Mouse (Mus musculus): ENCODE data around the gene Cd93. TPM values are rescaled to one million over a fixed set of nuclear protein-coding genes. Genes with fewer than 3 reads are reported as not detected.

Cd93 gene
- polyA plus RNA-seq, 1 experiment from 2014 or later = 12.8 TPM

GRCm38 (mm10) chr2:148450616-148451015 is 7.3 kb upstream of the Cd93 start:
- Histone ChIP-seq H3K27me3 (ENCODE audit: control insufficient read depth, insufficient read depth, low read length) (no peaks in the 10 kb centered on the region), H3K4me1 (ENCODE audit: control insufficient read depth, insufficient read depth, low read length) (no peaks in the 10 kb centered on the region), H3K4me3 (ENCODE audit: low read depth, low read length) (no peak overlapping the region), H3K4me2 (replicated peaks; ENCODE audit: low read depth, low read length) (no peak overlapping the region), H3K36me3 (ENCODE audit: control insufficient read depth, insufficient read depth, low read length) (no peaks in the 10 kb centered on the region), H3K9me3 (ENCODE audit: control insufficient read depth, low read depth, low read length) (no peaks in the 10 kb centered on the region), H3K9ac (replicated peaks; ENCODE audit: low read depth, low read length) (no peak overlapping the region), H3K27ac (ENCODE audit: low read length) (no peak overlapping the region)
- ATAC-seq (ENCODE audit: insufficient number of reproducible peaks, insufficient read depth, low FRiP score, low read depth) = no peak
- 56% methylated on average over 5 of the region's 5 CpGs for WGBS

DNA sequence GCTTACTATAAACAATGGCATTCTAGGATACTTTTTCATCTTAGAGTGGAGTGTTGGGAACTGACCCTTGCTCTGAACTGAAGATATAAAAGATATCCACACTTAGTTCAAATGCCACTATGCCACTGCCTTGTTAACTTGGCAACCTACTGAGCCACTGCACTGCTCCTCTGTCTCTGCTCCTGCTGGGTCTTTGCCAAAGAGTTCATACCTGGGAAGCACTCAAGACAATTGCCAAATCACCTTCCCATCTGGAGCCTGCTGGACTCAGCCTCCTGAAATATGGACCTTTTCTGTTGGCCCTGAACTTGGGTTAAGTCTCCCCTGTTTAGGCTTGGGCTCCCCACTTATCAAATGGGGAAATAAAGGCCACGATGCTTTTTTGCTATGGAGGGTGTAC is 6.3 kb upstream of the Cd93 start:
- Histone ChIP-seq H3K27me3 (ENCODE audit: control insufficient read depth, insufficient read depth, low read length) (no peaks in the 10 kb centered on the region), H3K4me1 (ENCODE audit: control insufficient read depth, insufficient read depth, low read length) (no peaks in the 10 kb centered on the region), H3K4me3 (ENCODE audit: low read depth, low read length) (no peak overlapping the region), H3K4me2 (replicated peaks; ENCODE audit: low read depth, low read length) (no peak overlapping the region), H3K9ac (replicated peaks; ENCODE audit: low read depth, low read length) (no peak overlapping the region), H3K36me3 (ENCODE audit: control insufficient read depth, insufficient read depth, low read length) (no peaks in the 10 kb centered on the region), H3K27ac (ENCODE audit: low read length) (no peak overlapping the region), H3K9me3 (ENCODE audit: control insufficient read depth, low read depth, low read length) (no peaks in the 10 kb centered on the region)
- no peak for ATAC-seq (ENCODE audit: insufficient number of reproducible peaks, insufficient read depth, low FRiP score, low read depth)
- 84% methylated on average over 1 of the region's 1 CpGs for WGBS

- Histone ChIP-seq H3K36me3 (ENCODE audit: control insufficient read depth, insufficient read depth, low read length) (no peaks in the 10 kb centered on the region), H3K9me3 (ENCODE audit: control insufficient read depth, low read depth, low read length) (no peaks in the 10 kb centered on the region), H3K4me2 (replicated peaks; ENCODE audit: low read depth, low read length) (no peak overlapping the region), H3K27ac (ENCODE audit: low read length) (no peak overlapping the region), H3K9ac (replicated peaks; ENCODE audit: low read depth, low read length) (no peak overlapping the region), H3K4me3 (ENCODE audit: low read depth, low read length) (no peak overlapping the region), H3K27me3 (ENCODE audit: control insufficient read depth, insufficient read depth, low read length) (no peaks in the 10 kb centered on the region), H3K4me1 (ENCODE audit: control insufficient read depth, insufficient read depth, low read length) (no peaks in the 10 kb centered on the region)
- WGBS = 61% methylated on average over 3 of the region's 3 CpGs
- no peak for ATAC-seq (ENCODE audit: insufficient number of reproducible peaks, insufficient read depth, low FRiP score, low read depth)
Measured at GRCm38 (mm10) chr2:148446446-148446845, 3.1 kb upstream of the Cd93 start.

DNA sequence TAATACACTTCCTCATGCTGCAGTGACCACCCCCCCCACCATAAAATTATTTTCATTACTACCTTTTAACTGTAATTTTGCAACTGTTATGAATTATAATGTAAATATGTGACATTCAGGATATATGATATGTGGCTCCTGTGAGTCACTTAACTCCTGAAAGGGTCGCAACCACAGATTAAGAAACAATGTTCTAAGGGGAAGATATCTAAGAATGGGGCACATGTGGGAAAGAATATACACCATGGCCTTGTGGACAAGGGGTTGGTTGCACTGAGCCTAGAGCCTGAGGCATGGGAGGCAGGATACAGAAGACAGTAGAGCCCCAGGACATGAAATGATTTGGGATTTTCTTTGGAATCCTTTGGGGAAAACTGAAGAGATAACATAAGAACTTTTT is 2.3 kb upstream of the Cd93 start:
- Histone ChIP-seq H3K4me1 (ENCODE audit: control insufficient read depth, insufficient read depth, low read length) (no peaks in the 10 kb centered on the region), H3K4me2 (replicated peaks; ENCODE audit: low read depth, low read length) (no peak overlapping the region), H3K27me3 (ENCODE audit: control insufficient read depth, insufficient read depth, low read length) (no peaks in the 10 kb centered on the region), H3K36me3 (ENCODE audit: control insufficient read depth, insufficient read depth, low read length) (no peaks in the 10 kb centered on the region), H3K9me3 (ENCODE audit: control insufficient read depth, low read depth, low read length) (no peaks in the 10 kb centered on the region), H3K9ac (replicated peaks; ENCODE audit: low read depth, low read length) (no peak overlapping the region), H3K27ac (ENCODE audit: low read length) (no peak overlapping the region), H3K4me3 (ENCODE audit: low read depth, low read length) (no peak overlapping the region)
- 80% methylated on average over 1 of the region's 1 CpGs for WGBS
- no peak for ATAC-seq (ENCODE audit: insufficient number of reproducible peaks, insufficient read depth, low FRiP score, low read depth)

DNA sequence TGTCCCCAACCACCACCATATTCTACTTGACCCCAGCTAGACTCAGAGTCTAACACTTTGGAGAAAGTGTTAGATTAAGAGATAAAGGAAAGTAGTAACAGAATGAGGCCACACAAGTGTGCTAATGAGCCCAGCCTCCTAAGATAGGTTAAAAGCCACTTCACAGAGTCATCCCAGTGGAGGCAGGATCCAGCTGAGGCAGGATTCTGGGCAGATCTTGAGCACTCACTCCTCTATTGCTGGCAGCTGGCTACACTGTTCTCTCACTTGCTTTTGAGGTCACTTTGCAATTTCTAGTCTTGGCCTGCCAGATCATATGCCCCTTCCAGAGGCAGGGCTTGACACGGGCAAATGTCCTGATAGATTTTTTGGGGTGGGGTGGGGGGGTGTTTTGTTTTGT is 1.1 kb upstream of the Cd93 start:
- Histone ChIP-seq H3K27me3 (ENCODE audit: control insufficient read depth, insufficient read depth, low read length) (no peaks in the 10 kb centered on the region), H3K9me3 (ENCODE audit: control insufficient read depth, low read depth, low read length) (no peaks in the 10 kb centered on the region), H3K9ac (replicated peaks; ENCODE audit: low read depth, low read length) (no peak overlapping the region), H3K4me2 (replicated peaks; ENCODE audit: low read depth, low read length) (no peak overlapping the region), H3K4me1 (ENCODE audit: control insufficient read depth, insufficient read depth, low read length) (no peaks in the 10 kb centered on the region), H3K36me3 (ENCODE audit: control insufficient read depth, insufficient read depth, low read length) (no peaks in the 10 kb centered on the region), H3K4me3 (ENCODE audit: low read depth, low read length) (no peak overlapping the region), H3K27ac (ENCODE audit: low read length) (no peak overlapping the region)
- ATAC-seq (ENCODE audit: insufficient number of reproducible peaks, insufficient read depth, low FRiP score, low read depth) = no peak
- WGBS = 56% methylated on average over 1 of the region's 1 CpGs

GRCm38 (mm10) chr2:148442710-148443109 is 653 bp downstream of the Cd93 start:
- peak overlapping the region; percentile 10; the same call in 1 of the 2 replicates for H3K4me3 ChIP-seq (ENCODE audit: low read depth, low read length)
- no peaks in the 10 kb centered on the region for H3K4me1 ChIP-seq (ENCODE audit: control insufficient read depth, insufficient read depth, low read length)
- no peaks in the 10 kb centered on the region for H3K27me3 ChIP-seq (ENCODE audit: control insufficient read depth, insufficient read depth, low read length)
- 79% methylated on average over 4 of the region's 4 CpGs for WGBS
- no peak for ATAC-seq (ENCODE audit: insufficient number of reproducible peaks, insufficient read depth, low FRiP score, low read depth)
- no peaks in the 10 kb centered on the region for H3K9me3 ChIP-seq (ENCODE audit: control insufficient read depth, low read depth, low read length)
- peak overlapping the region; percentile 35; the same call in 1 of the 2 replicates for H3K27ac ChIP-seq (ENCODE audit: low read length)
- no peaks in the 10 kb centered on the region for H3K36me3 ChIP-seq (ENCODE audit: control insufficient read depth, insufficient read depth, low read length)
- no peak overlapping the region for H3K9ac ChIP-seq (replicated peaks; ENCODE audit: low read depth, low read length)
- no peak overlapping the region for H3K4me2 ChIP-seq (replicated peaks; ENCODE audit: low read depth, low read length)

DNA sequence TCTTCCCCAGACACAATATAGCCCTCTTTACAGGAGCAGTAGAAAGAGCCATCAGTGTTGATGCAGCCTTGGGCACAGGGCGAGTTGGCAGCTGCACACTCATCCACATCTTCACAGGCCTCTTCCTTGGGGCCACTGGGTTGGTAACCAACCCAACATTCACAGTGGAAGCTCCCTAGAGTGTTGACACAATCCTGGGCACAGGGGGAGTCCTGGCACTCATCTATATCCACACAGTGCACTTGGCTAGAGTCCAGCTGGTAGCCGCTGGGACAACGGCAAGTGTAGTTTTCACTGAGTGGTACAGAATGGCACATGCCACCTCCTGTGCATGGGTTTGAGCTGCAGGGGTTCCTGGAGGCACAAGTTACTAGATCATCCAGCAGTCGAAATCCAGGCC is 1.2 kb downstream of the Cd93 start:
- Histone ChIP-seq H3K4me1 (ENCODE audit: control insufficient read depth, insufficient read depth, low read length) (no peaks in the 10 kb centered on the region), H3K4me3 (ENCODE audit: low read depth, low read length) (peak overlapping the region; percentile 10; the same call in 1 of the 2 replicates), H3K36me3 (ENCODE audit: control insufficient read depth, insufficient read depth, low read length) (no peaks in the 10 kb centered on the region), H3K27ac (ENCODE audit: low read length) (peak overlapping the region; percentile 35; the same call in 1 of the 2 replicates), H3K9me3 (ENCODE audit: control insufficient read depth, low read depth, low read length) (no peaks in the 10 kb centered on the region), H3K4me2 (replicated peaks; ENCODE audit: low read depth, low read length) (no peak overlapping the region), H3K9ac (replicated peaks; ENCODE audit: low read depth, low read length) (no peak overlapping the region), H3K27me3 (ENCODE audit: control insufficient read depth, insufficient read depth, low read length) (no peaks in the 10 kb centered on the region)
- ATAC-seq (ENCODE audit: insufficient number of reproducible peaks, insufficient read depth, low FRiP score, low read depth) = no peak
- WGBS = 91% methylated on average over 4 of the region's 4 CpGs

- Histone ChIP-seq H3K27me3 (ENCODE audit: control insufficient read depth, insufficient read depth, low read length) (no peaks in the 10 kb centered on the region), H3K4me2 (replicated peaks; ENCODE audit: low read depth, low read length) (no peak overlapping the region), H3K9ac (replicated peaks; ENCODE audit: low read depth, low read length) (no peak overlapping the region), H3K4me1 (ENCODE audit: control insufficient read depth, insufficient read depth, low read length) (no peaks in the 10 kb centered on the region), H3K9me3 (ENCODE audit: control insufficient read depth, low read depth, low read length) (no peaks in the 10 kb centered on the region), H3K36me3 (ENCODE audit: control insufficient read depth, insufficient read depth, low read length) (no peaks in the 10 kb centered on the region), H3K4me3 (ENCODE audit: low read depth, low read length) (peak overlapping the region; percentile 10; the same call in 1 of the 2 replicates), H3K27ac (ENCODE audit: low read length) (no peak overlapping the region)
- no peak for ATAC-seq (ENCODE audit: insufficient number of reproducible peaks, insufficient read depth, low FRiP score, low read depth)
- 80% methylated on average over 10 of the region's 10 CpGs for WGBS
Measured at GRCm38 (mm10) chr2:148441421-148441820, 1.9 kb downstream of the Cd93 start.

GRCm38 (mm10) chr2:148439691-148440276 is 3.6 kb downstream of the Cd93 start:
- WGBS = 46% methylated on average over 3 of the region's 3 CpGs
- no peaks in the 10 kb centered on the region for H3K9me3 ChIP-seq (ENCODE audit: control insufficient read depth, low read depth, low read length)
- H3K27me3 ChIP-seq (ENCODE audit: control insufficient read depth, insufficient read depth, low read length) = no peaks in the 10 kb centered on the region
- H3K9ac ChIP-seq (replicated peaks; ENCODE audit: low read depth, low read length) = no peak overlapping the region
- no peak overlapping the region; the same call in 1 of the 2 replicates for H3K4me2 ChIP-seq (replicated peaks; ENCODE audit: low read depth, low read length)
- no peaks in the 10 kb centered on the region for H3K36me3 ChIP-seq (ENCODE audit: control insufficient read depth, insufficient read depth, low read length)
- ATAC-seq (ENCODE audit: insufficient number of reproducible peaks, insufficient read depth, low FRiP score, low read depth) = no peak
- H3K27ac ChIP-seq (ENCODE audit: low read length) = no peak overlapping the region
- H3K4me3 ChIP-seq (ENCODE audit: low read depth, low read length) = no peak overlapping the region
- no peaks in the 10 kb centered on the region for H3K4me1 ChIP-seq (ENCODE audit: control insufficient read depth, insufficient read depth, low read length)

All from stomach, embryonic 14.5 days (tissue).